Mouse (Mus musculus): ENCODE data around the gene Atp9a. TPM values are rescaled to one million over a fixed set of nuclear protein-coding genes. Genes with fewer than 3 reads are reported as not detected.

Atp9a gene
- total and polyA plus RNA-seq, 3 experiments = not detected

DNA sequence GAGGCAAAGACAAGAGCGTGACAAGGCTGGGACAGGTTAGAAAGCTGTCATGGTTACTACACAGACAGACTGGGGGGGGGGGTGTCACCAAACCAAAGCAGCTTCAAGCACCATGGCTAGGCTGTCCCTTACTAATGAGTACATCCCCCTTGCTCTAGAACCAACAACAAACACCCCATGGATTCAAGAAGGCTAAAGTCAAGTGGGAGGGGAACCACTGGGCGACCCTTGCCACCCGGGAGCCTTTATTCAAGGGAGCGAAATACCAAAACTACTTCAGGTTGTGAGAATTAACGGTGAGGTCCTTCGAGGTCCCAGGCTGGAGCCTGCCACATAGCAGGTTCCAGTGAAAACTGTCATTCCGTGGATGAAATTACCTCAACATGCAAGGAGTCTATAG lies 21.6 kb upstream of the Atp9a start:
- Histone ChIP-seq H3K4me1 (ENCODE audit: control insufficient read depth in 1 of 2, insufficient read depth in 2 of 2, low read length in 2 of 2) (no peaks in the 10 kb centered on the region), H3K27ac (ENCODE audit: control insufficient read depth, low read depth, low read length) (no peak overlapping the region), H3K79me2 (ENCODE audit: control insufficient read depth, insufficient read depth, low read length, poor library complexity) (no peaks in the 10 kb centered on the region), H3K4me3 (ENCODE audit: control insufficient read depth in 1 of 2, insufficient read depth in 1 of 2, low read depth in 2 of 2, low read length in 2 of 2) (no peak overlapping the region), H3K27me3 (ENCODE audit: control insufficient read depth in 1 of 2, insufficient read depth in 2 of 2, low read length in 2 of 2) (no peaks in the 10 kb centered on the region), H3K9ac (ENCODE audit: control insufficient read depth, low read depth, low read length, poor library complexity, severe bottlenecking) (no peak overlapping the region), H3K36me3 (ENCODE audit: control insufficient read depth in 1 of 2, insufficient read depth in 2 of 2, low read length in 2 of 2) (no peaks in the 10 kb centered on the region), H3K9me3 (replicated peaks; ENCODE audit: insufficient read depth, low read length) (no peaks in the 10 kb centered on the region)
- TF ChIP-seq RAD21 (IDR thresholded peaks at IDR 0.05; ENCODE audit: low read depth, low read length) (no peak), GATA1 (IDR thresholded peaks at IDR 0.05; ENCODE audit: low read depth, low read length) (no peak), CHD1 (IDR thresholded peaks at IDR 0.05; ENCODE audit: low read depth, low read length) (no peak), ZNF384 (IDR thresholded peaks at IDR 0.05; ENCODE audit: low read depth, low read length) (no peak), ETS1 (IDR thresholded peaks at IDR 0.05; ENCODE audit: low read depth, low read length) (no peak), SIN3A (IDR thresholded peaks at IDR 0.05; ENCODE audit: low read length) (no peak), TAL1 (IDR thresholded peaks at IDR 0.05; ENCODE audit: low read length) (no peak), RCOR1 (IDR thresholded peaks at IDR 0.05; ENCODE audit: low read depth, low read length) (no peak), BHLHE40 (IDR thresholded peaks at IDR 0.05; ENCODE audit: borderline replicate concordance, low read depth, low read length) (no peak), ZC3H11A (IDR thresholded peaks at IDR 0.05; ENCODE audit: low read depth, low read length) (no peak), MXI1 (IDR thresholded peaks at IDR 0.05; ENCODE audit: low read depth, low read length) (no peak), ZMIZ1 (IDR thresholded peaks at IDR 0.05; ENCODE audit: low read depth, low read length) (no peak), POLR2AphosphoS5 (IDR thresholded peaks at IDR 0.05; ENCODE audit: borderline replicate concordance, low read depth, low read length) (no peak), KAT2A (conservative IDR thresholded peaks at IDR 0.05; ENCODE audit: low read depth, low read length) (no peak), MYC (IDR thresholded peaks at IDR 0.05; ENCODE audit: low read depth, low read length) (no peak), ZKSCAN1 (IDR thresholded peaks at IDR 0.05; ENCODE audit: low read depth, low read length) (no peak), TCF12 (IDR thresholded peaks at IDR 0.05; ENCODE audit: low read depth, low read length) (no peak)
- no peak for DNase-seq (ENCODE audit: low read depth, low spot score)

DNA sequence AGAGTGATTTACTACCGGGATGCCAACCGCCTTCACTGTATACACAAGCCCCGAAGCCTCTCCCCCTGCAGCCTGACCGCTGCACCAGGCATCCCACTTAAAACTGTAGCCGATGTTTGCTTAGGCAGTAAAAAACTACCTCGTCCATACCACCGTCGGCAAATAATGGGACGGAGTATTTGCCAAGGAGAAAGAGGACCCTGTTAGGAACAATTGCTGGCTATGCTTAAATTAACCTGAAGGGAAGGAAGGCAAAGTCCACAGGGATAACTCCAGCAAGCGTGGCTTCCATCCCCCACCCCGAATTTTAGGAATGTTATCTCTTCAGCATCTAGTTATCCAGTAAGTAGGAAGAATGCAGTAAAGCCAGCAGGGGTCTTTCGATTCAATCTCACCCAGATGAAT lies 20.2 kb upstream of the Atp9a start:
- TF ChIP-seq GABPA (IDR thresholded peaks at IDR 0.05; ENCODE audit: low read depth, low read length) (no peak), ZMIZ1 (IDR thresholded peaks at IDR 0.05; ENCODE audit: low read depth, low read length) (no peak), MYB (IDR thresholded peaks at IDR 0.05; ENCODE audit: low read depth, low read length) (no peak), ELF1 (IDR thresholded peaks at IDR 0.05; ENCODE audit: low read depth, low read length) (no peak), CHD1 (IDR thresholded peaks at IDR 0.05; ENCODE audit: low read depth, low read length) (no peak), ETS1 (IDR thresholded peaks at IDR 0.05; ENCODE audit: low read depth, low read length) (no peak), CTCF (IDR thresholded peaks at IDR 0.05 in 2 of 3, conservative IDR thresholded peaks at IDR 0.05 in 1 of 3; ENCODE audit: control insufficient read depth in 1 of 3, insufficient read depth in 1 of 3, low read depth in 2 of 3, low read length in 3 of 3, poor library complexity in 1 of 3, severe bottlenecking in 1 of 3) (no peak), MAX (IDR thresholded peaks at IDR 0.05; ENCODE audit: low read length) (no peak), GATA1 (IDR thresholded peaks at IDR 0.05; ENCODE audit: low read depth, low read length) (no peak), TCF12 (IDR thresholded peaks at IDR 0.05; ENCODE audit: low read depth, low read length) (no peak), MAZ (IDR thresholded peaks at IDR 0.05; ENCODE audit: low read depth, low read length) (no peak), MEF2A (IDR thresholded peaks at IDR 0.05; ENCODE audit: extremely low read depth, insufficient replicate concordance, low read depth, low read length, poor library complexity, severe bottlenecking) (no peak), USF2 (IDR thresholded peaks at IDR 0.05; ENCODE audit: borderline replicate concordance in 1 of 2, insufficient read depth in 1 of 2, low read depth in 1 of 2, low read length in 2 of 2) (no peak), SMC3 (IDR thresholded peaks at IDR 0.05; ENCODE audit: low read depth, low read length) (no peak)
- Histone ChIP-seq H3K9me3 (replicated peaks; ENCODE audit: insufficient read depth, low read length) (no peaks in the 10 kb centered on the region), H3K27me3 (ENCODE audit: control insufficient read depth in 1 of 2, insufficient read depth in 2 of 2, low read length in 2 of 2) (no peaks in the 10 kb centered on the region)

More for the DNA sequence above, 20.2 kb upstream of the Atp9a start:
- H3K4me1 ChIP-seq (ENCODE audit: control insufficient read depth in 1 of 2, insufficient read depth in 2 of 2, low read length in 2 of 2) = no peaks in the 10 kb centered on the region
- no peak for DNase-seq (ENCODE audit: low read depth, low spot score)
- no peaks in the 10 kb centered on the region for H3K79me2 ChIP-seq (ENCODE audit: control insufficient read depth, insufficient read depth, low read length, poor library complexity)
- H3K9ac ChIP-seq (ENCODE audit: control insufficient read depth, low read depth, low read length, poor library complexity, severe bottlenecking) = no peak overlapping the region
- no peak overlapping the region for H3K27ac ChIP-seq (ENCODE audit: control insufficient read depth, low read depth, low read length)
- no peak overlapping the region for H3K4me3 ChIP-seq (ENCODE audit: control insufficient read depth in 1 of 2, insufficient read depth in 1 of 2, low read depth in 2 of 2, low read length in 2 of 2)
- no peaks in the 10 kb centered on the region for H3K36me3 ChIP-seq (ENCODE audit: control insufficient read depth in 1 of 2, insufficient read depth in 2 of 2, low read length in 2 of 2)

All from MEL (cell line).